Mouse (Mus musculus) T-cell, adult 2 months (primary cell): ENCODE results near the gene Zfp536.

Experiments
- DNase-seq: peaks from one replicate; pipeline ENCODE4 v3.0.0; 2022; ENCODE audit warnings: low spot score

The Zfp536 gene

DNA sequence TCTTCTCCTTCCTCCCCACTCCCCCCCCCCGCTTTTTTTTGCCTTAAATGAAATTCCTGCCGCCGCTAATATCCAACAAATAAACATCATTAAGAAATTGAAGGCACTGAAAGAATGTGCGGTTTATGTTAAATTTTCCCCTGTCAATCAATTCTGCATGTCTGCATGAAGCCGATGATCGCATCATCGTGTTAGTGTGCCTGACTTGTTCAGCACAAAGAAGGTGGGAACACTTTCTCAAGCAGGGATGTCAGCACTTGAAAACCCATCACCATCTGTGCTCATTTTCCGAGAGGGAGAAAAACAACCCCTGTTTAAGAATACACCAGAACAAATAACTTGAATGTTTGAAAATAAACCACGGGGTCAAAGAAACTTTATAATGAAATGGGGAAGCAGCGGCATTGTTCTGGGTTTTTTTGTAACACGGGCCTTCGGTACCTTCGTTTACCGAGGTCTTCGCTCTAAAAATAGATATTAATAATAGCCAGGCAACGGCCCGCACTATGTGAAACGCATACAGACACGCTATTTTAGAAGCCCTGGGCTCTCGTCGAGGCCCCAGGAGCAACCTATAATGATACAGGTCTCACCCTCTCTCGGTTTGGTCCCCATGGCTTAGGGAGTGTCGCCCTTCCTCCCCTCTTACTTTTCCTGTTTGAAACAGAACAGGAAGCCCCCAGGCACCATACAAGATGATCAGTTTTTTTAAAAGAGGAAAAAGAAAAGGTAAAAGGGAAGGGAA lies 83.7 kb downstream of the Zfp536 start:
- DNase-seq: no peak

GRCm38 (mm10) chr7:37689107-37689511 lies 84.3 kb downstream of the Zfp536 start:
- DNase-seq: no peak

GRCm38 (mm10) chr7:37686366-37686765 lies 87.1 kb downstream of the Zfp536 start:
- DNase-seq: no peak

DNA sequence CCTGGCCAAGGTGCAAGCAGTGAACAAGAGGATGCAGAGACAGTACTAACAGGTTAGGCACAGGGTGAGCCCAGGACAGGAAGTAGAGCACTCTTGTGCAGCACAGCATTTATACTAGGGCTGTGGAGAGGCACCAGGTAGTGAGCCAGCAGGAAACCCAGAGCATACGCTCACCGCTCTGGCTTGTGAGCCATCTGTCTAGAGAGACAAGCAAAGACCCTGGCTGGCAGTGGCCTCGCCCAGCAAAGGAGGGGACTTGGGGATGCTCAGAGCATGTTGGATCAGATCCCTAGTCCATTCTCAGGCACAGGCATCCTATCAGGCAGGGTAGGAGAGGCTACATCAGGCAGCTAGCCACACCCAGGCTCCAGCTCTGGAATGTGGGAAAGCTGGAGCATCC lies 88.2 kb downstream of the Zfp536 start:
- no peak for DNase-seq

- no peak for DNase-seq
These were observed 92.1 kb downstream of the Zfp536 start for GRCm38 (mm10) chr7:37681335-37681734.

DNA sequence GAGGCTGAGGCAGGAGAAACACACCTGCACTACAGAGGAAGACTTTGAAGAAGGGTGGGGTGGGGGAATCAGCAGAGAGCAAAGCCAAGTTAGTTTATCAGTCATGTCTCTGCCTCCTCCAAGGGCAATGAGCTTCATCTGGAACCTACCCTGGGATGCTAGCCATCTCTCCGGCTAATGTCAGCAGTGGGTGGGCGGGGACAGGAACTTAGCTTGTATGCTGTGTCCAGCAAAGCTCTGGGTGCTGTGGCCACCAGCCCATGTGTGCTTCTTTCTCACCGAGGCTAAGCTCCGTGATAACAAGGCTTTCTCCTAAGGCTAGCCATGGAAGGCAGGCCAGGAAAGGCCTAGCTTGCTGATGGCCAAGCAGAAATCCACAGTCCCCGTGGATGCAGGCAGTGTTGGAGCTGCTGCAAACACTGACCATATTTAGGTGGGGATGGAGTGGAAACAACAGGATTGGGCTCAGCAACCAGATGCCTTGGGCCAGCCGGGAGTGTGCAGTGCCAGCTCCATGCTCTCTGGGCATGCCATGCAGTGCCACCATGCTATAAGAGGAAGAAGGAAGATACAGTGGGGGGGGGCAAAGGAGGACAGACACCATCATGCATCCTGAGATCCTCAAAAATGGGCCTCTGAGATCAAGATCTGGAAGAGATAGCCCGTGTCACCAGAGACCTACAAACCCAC lies 109.6 kb downstream of the Zfp536 start:
- DNase-seq: no peak

DNA sequence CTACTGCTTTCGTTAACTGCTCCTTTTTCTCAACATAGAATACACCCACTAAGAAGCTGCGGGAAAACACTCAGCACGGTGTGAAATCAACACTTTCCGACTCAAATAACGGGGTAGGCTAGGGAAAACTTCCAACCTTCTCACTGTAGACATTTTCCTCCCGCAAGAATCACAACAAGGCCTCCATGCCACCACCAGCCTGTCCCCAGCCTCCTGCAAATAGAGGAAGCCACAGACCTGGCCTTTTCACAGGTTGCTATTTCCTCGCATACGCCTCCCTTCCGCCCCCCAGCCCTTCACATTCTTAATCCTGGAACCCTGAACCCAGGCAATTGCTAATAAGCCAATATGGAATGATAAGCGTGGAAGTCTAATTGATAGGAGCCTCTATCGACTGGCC lies 124.8 kb downstream of the Zfp536 start:
- no peak for DNase-seq

DNA sequence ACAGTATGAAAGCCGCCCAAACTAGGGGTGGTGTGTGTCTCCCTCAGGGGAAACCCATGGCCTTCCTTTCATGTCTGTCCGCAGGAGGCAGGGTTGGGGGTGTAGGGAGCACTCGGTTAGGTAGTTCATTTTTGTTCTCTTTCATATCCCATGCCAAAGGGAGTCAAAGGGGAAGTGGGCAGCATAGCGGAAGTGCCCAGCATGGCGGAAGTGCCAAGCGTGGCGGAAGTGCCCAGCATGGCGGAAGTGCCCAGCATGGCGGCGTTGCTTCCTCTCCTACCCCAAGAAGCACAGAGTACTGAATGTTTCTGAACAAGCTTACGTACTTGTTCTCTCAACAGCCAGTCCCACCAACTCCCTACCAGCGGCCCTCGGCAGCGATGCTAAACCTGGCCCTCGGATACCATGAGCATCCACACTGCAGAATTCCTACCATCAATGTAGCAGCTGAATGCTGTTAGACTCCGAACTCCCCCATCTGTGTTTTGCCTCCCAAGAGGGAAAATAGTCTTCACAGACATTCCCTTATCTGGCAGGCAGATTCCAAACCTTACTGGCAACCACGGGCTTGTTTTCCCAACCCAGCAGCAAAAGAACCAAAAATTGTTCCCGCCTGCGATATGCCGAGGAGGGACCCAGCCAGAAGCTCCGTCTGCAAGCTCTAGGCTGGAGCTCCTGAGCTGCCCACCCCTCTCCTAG lies 125.4 kb downstream of the Zfp536 start:
- no peak for DNase-seq

DNA sequence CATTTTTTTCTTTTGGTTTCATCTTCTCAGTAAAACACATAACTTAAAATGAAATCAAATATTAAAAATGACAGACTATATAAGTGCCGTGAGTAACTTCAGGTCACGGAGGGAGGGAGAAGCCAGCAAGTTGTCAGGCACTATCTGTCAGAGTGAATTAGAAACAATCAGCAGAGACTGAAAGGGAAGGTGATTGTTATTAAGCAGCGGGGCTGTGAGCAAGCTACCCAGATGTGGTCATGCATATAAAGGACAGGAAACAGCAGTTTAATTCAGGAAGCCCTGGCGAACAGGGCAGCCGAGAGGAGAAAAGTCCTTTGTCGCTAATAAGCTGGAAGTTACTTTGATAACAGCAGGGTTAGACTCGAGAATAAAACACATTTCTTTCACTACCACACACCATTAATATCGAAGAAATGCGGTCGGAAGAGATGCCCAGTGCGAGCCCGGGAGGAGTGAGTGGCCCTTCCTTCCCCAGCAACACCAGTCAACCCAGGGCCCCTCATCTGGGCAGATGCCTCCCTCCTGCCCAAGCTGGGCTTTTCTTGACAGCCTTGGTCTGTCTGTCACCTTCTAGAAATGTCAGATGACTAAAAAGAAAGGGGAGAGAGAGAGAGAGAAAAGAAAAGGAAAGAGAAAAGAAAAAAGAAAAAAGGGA lies 133.6 kb downstream of the Zfp536 start:
- DNase-seq: no peak

- DNase-seq: no peak
These were observed 138.6 kb downstream of the Zfp536 start for GRCm38 (mm10) chr7:37634812-37635211.

GRCm38 (mm10) chr7:37630410-37630809 lies 143.0 kb downstream of the Zfp536 start:
- DNase-seq: no peak

DNA sequence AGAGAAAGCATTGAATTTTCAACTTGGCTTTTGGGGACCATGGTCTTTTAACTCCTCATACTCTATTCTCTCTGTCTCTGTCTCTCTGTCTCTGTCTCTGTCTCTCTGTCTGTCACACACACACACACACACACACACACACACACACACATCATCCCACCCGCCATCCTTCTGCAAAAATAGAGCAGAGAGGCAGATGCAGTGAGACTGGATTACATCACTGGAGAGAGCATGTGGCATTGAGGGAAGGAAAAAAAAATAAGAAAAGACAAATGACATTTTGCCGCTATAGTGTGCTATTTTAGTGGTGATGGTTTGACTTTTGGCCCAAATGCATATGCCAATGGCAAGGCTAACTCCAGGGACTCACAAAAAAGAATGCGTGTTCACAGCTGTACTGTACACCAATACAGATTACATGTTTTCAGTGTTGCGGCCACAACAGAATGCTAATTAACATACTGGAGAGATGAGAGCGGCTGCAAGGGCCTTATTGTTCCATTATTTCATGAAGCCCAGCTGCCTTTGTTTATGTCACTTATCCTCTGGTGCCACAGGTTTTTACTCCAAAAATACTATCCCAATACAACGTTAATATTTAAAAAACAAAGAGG lies 145.4 kb downstream of the Zfp536 start:
- no peak for DNase-seq

- DNase-seq: no peak
These were observed 147.7 kb downstream of the Zfp536 start for GRCm38 (mm10) chr7:37625758-37626157.

DNA sequence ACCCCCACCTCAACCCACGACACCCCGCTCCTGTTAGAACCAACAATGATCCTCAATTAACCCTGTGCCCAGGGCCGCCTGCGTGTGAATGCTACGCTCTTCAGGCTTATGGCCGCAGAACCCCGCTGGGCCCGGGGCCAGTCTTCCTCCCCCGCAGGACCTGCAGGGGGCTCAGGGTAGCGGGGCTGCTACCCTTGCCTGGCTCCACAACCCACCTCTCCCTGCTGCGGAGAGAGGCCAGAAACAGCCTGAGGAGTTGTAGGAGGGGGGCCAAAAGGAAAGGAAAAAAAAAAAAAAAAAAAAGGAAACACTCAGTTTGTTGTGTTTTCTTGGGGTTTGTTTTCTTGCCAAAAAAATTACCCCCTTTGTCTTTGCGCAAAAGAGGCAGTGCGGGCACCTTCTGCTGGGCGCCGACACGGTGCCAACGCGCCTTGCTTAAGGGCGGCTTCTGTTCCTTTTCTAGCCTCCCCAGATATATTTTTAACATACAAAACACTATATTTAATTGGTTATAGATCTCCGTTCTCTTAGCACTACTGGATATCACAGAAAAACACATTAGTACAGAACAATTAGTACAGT lies 148.6 kb downstream of the Zfp536 start:
- no peak for DNase-seq

DNA sequence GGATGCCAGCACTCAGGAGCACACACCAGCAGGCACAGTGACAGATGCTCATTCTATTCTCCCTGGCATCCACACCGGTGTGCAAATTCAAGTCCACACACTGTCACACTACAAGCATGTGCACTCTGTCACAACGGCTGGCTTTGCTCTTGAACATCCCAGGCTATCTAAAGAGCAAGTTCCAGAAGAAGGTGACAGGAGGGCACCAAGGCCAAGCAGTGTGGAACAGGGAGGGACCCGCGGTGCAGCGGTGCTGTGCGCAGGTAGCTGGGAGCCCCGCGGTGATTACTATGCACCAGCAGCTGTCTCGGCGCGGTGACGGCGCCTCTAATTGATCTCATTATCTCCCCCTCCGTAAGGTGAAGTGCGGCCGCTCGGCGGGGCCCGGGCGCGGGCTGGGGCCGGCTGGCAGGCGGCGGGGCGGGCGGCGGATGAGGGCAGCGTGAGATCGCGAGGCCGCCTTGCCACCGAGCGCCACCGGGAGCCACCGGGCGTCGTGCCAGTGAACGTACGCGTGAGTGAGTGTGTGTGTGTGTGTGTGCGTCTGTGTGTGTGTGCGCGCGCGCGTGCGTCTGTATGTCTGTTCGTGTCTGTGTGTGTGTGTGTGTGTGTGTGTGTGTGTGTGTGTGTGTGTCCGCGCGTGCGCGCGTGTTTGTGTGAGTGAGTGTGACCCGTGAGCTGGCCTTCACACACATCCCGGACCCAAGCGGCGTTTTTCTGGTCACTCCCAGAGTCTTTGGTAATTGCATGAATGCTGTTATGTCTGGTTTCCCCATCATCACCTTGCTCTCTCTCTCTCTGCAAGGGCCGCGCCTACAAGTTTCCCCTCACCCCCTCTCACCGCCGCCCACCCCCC lies 149.3 kb downstream of the Zfp536 start:
- no peak for DNase-seq

- DNase-seq: no peak
These were observed 154.2 kb downstream of the Zfp536 start for GRCm38 (mm10) chr7:37619254-37619653.

GRCm38 (mm10) chr7:37617880-37618279 lies 155.6 kb downstream of the Zfp536 start:
- DNase-seq: no peak

GRCm38 (mm10) chr7:37615932-37616331 lies 157.5 kb downstream of the Zfp536 start:
- DNase-seq: no peak

- DNase-seq: no peak
These were observed 159.1 kb downstream of the Zfp536 start for GRCm38 (mm10) chr7:37614381-37614780.

DNA sequence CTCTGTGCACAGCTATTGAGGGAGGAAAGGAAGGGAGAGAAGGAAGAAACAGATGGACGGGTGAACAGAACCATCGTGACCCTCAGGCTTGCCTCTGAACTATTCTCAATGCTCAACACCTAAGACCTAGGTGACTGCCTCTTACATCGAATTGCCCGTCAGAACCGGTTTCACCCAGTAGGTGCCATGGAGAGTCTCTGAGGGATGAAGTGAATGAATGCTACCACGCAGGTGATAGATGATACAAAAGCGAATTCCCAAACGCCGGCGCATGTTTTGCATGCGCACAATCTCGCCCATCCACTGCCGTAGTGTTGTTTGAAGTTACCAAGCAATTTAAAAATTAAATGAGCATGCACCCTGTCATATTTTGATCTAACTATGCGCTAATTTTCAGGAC lies 164.9 kb downstream of the Zfp536 start:
- DNase-seq: no peak

DNA sequence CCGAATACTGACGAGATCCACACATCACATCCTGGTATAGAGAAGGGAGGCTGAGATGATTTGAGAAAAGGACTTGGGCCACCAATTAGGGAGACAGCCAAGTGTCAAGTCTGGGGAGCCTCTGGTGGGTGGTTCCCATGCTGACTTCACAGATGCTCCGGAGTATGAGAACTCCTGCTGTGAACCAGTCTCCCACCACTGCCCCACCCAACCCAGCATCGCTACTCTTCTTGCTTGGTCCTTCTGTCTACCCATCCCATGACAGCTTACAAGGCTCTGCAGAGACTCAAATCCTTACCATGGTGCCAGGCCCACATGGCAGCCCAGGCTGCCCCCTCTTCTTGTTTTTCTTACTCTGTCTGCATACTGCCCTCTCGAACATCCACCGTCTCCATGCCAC lies 165.5 kb downstream of the Zfp536 start:
- no peak for DNase-seq
